Mouse (Mus musculus) liver, adult 2 months (tissue): ENCODE data around the gene Fam126a.

ENCODE experiments used
- CTCF ChIP-seq: fragments of 200-500 bp; IDR thresholded peaks from 2 replicates; pipeline ENCODE4 v1.5.1; 2011; ENCODE audit warnings: low read depth, low read length, control low read depth
- POLR2A ChIP-seq: fragments of 200-500 bp; IDR thresholded peaks from 2 replicates; pipeline ENCODE4 v1.6.1; 2011; ENCODE audit warnings: low read length, control low read depth; ENCODE audit not compliant: insufficient read depth; ENCODE audit errors: extremely low read depth

DNA sequence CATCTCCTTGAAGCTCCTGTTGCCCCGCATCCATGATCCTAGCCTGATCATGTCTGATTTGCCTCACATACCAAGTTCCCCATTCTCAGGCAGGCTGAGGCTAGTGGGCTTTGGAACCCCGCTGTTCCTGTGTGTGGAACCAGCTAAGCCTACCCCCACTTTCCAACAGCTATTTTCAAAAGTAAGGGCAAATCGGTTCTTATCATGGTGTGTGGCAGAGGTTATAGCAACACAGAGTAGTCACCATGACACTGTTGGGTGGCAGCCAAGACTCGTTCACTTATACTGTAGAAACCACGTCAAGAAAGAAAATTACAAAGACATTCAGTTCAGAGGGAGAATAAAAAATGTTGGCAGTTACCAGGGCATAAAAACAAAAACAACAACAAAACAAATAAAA lies 62.8 kb downstream of the Fam126a start:
- no peak for TF ChIP-seq CTCF
- no peak for TF ChIP-seq POLR2A
